Mouse (Mus musculus): ENCODE data around the gene Sephs2. TPM values are rescaled to one million over a fixed set of nuclear protein-coding genes. Genes with fewer than 3 reads are reported as not detected.

Gene Sephs2
- total and polyA plus RNA-seq, 2 experiments: 388 to 939 TPM

DNA sequence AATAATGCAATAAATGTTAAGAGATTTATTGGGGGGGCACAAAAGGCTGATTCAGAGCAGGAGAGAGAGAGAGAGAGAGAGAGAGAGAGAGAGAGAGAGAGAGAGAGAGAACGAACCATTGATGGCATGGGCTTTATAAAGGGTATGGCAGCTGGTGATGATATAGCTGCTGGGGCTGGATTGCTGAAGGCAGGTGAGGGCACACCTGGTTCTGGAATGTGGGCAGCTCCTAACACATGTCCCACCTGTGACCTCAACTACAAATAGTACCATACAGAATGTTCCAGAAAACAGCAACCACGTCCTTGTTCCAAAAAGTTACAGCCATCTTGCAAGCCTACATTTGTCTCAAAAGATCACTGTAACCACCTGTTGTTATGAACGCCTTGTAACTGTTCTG, 42.5 kb downstream of the Sephs2 start:
- Histone ChIP-seq H3K27ac (replicated peaks; ENCODE audit: insufficient read depth, low read depth, low read length) (no peak overlapping the region), H3K4me1 (ENCODE audit: control insufficient read depth, insufficient read depth, low read length) (peaks cover 9% of the 10 kb centered on the region; the same call in 1 of the 2 replicates)

DNA sequence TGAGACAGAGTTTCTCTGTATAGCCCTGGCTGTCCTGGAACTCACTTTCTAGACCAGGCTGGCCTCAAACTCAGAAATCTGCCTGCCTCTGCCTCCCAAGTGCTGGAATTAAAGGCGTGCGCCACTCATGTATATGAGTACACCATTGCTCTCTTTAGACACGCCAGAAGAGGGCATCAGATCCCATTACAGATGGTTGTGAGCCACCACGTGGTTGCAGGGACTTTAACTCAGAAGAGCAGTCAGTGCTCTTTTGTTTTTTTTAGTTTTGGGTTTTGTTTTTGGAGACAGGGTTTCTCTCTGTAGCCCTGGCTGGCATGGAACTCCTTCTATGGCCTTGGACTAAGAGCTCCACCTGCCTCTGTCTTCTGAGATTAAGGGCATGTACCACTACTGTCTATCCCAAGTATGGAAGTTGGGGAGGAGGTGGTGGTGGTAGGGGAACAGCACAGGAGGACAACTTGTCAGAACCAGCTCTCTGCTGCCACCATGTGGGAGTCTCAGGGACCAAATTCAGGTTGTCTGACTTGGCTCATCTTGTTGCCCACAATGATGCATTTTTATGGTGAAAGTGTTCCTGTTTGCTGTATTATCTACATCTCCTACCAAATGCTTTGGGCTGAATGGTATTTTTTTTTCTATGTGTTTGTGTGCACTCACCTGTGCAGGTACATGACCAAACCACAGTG, 45.1 kb downstream of the Sephs2 start:
- no peak overlapping the region for H3K4me3 ChIP-seq (ENCODE audit: insufficient read depth, low read depth, low read length)
- no peaks in the 10 kb centered on the region for H3K36me3 ChIP-seq (ENCODE audit: control insufficient read depth, insufficient read depth, low read length)
- H3K27me3 ChIP-seq (ENCODE audit: control insufficient read depth, insufficient read depth, low read length): no peaks in the 10 kb centered on the region
- peak; percentile 72 for DNase-seq (ENCODE audit: extremely low read depth, low read depth, low spot score)
- 53% methylated on average over 4 of the region's 4 CpGs for WGBS
- H3K27ac ChIP-seq (replicated peaks; ENCODE audit: insufficient read depth, low read depth, low read length): no peak overlapping the region
- H3K79me2 ChIP-seq (ENCODE audit: control insufficient read depth, insufficient read depth, low read length): peaks cover 4% of the 10 kb centered on the region; the same call in 1 of the 2 replicates
- no peak overlapping the region for H3K9ac ChIP-seq (ENCODE audit: low read depth, low read length)
- H3K4me1 ChIP-seq (ENCODE audit: control insufficient read depth, insufficient read depth, low read length): peaks cover 8% of the 10 kb centered on the region; the same call in 1 of the 2 replicates
- no peak for TF ChIP-seq POLR2A (IDR thresholded peaks at IDR 0.05; ENCODE audit: extremely low read depth, insufficient read depth, low read length)
- peak; percentile 87 for TF ChIP-seq CTCF (IDR thresholded peaks at IDR 0.05; ENCODE audit: low read depth, low read length)

More for the DNA sequence above, 42.5 kb downstream of the Sephs2 start:
- peaks cover 6% of the 10 kb centered on the region; the same call in 1 of the 2 replicates for H3K36me3 ChIP-seq (ENCODE audit: control insufficient read depth, insufficient read depth, low read length)
- no peak for TF ChIP-seq CTCF (IDR thresholded peaks at IDR 0.05; ENCODE audit: low read depth, low read length)
- peaks cover 4% of the 10 kb centered on the region; the same call in 1 of the 2 replicates for H3K79me2 ChIP-seq (ENCODE audit: control insufficient read depth, insufficient read depth, low read length)
- H3K9ac ChIP-seq (ENCODE audit: low read depth, low read length): no peak overlapping the region
- H3K27me3 ChIP-seq (ENCODE audit: control insufficient read depth, insufficient read depth, low read length): no peaks in the 10 kb centered on the region
- no peak overlapping the region for H3K4me3 ChIP-seq (ENCODE audit: insufficient read depth, low read depth, low read length)
- no peak for DNase-seq (ENCODE audit: extremely low read depth, low read depth, low spot score)
- 86% methylated on average over 3 of the region's 3 CpGs for WGBS

DNA sequence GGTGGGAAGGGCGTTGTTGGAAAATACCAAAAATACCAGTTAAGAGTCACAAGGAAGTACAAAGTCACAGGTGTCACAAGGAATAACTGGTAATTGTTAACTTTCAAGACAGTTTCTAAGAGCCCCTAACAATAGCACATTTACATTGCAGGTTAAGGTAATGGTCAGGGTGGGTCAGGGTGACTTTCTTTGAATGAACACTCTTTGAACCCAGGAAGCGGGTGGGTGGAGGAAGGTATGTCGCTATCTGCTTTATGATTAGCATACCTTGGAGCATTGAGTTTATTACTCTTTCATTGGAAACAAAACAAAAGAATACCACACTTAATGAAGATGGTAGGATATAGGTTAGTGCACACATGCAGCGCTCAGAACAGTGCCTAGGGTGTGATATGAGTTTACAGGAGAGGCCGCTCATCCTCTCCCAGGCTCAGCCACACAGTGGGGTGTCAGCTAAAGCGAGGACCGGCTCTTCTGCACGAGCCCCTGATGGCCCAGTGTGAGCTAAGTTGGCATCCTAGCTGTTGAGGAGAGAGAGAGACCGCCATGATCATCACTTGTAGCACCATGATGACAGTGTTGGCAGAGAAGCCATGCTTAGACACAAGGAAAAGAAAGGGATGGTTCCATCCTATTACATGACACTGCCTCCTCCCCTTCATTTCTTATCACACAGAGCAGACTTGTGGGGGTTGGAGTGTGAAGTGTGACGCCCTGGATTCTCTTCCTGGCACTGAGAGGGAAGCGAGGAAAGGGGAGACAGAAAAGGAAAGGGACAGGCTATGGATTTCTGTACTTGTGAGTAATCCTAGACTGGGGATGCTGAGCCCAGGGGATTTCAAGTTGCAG, 48.5 kb downstream of the Sephs2 start:
- H3K4me3 ChIP-seq (ENCODE audit: insufficient read depth, low read depth, low read length): no peak overlapping the region
- WGBS: 91% methylated on average over 11 of the region's 11 CpGs
- H3K27me3 ChIP-seq (ENCODE audit: control insufficient read depth, insufficient read depth, low read length): no peaks in the 10 kb centered on the region
- no peak overlapping the region for H3K27ac ChIP-seq (replicated peaks; ENCODE audit: insufficient read depth, low read depth, low read length)
- H3K79me2 ChIP-seq (ENCODE audit: control insufficient read depth, insufficient read depth, low read length): no peaks in the 10 kb centered on the region
- no peak overlapping the region for H3K9ac ChIP-seq (ENCODE audit: low read depth, low read length)
- H3K4me1 ChIP-seq (ENCODE audit: control insufficient read depth, insufficient read depth, low read length): no peaks in the 10 kb centered on the region
- no peak for DNase-seq (ENCODE audit: extremely low read depth, low read depth, low spot score)
- H3K36me3 ChIP-seq (ENCODE audit: control insufficient read depth, insufficient read depth, low read length): no peaks in the 10 kb centered on the region
- TF ChIP-seq POLR2A (IDR thresholded peaks at IDR 0.05; ENCODE audit: extremely low read depth, insufficient read depth, low read length): no peak
- no peak for TF ChIP-seq CTCF (IDR thresholded peaks at IDR 0.05; ENCODE audit: low read depth, low read length)

DNA sequence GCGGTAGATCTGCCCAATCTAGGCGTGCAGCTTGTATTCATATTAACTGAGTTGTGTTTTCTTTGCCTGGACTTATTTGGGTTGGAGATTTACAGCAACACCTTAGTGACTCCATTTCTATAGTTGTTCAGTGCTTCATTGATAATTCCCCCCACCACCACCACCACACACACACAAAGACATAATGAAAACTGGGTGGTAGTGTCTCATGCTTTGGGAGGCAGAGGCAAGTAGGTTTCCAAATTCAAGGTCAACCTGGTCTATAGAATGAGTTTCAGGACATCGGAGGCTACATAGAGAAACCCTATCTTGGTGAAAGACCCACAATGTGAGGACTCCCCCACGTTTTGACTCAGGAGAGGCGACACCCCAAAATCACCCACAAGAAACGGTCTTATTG, 49.2 kb downstream of the Sephs2 start:
- H3K4me1 ChIP-seq (ENCODE audit: control insufficient read depth, insufficient read depth, low read length): no peaks in the 10 kb centered on the region

DNA sequence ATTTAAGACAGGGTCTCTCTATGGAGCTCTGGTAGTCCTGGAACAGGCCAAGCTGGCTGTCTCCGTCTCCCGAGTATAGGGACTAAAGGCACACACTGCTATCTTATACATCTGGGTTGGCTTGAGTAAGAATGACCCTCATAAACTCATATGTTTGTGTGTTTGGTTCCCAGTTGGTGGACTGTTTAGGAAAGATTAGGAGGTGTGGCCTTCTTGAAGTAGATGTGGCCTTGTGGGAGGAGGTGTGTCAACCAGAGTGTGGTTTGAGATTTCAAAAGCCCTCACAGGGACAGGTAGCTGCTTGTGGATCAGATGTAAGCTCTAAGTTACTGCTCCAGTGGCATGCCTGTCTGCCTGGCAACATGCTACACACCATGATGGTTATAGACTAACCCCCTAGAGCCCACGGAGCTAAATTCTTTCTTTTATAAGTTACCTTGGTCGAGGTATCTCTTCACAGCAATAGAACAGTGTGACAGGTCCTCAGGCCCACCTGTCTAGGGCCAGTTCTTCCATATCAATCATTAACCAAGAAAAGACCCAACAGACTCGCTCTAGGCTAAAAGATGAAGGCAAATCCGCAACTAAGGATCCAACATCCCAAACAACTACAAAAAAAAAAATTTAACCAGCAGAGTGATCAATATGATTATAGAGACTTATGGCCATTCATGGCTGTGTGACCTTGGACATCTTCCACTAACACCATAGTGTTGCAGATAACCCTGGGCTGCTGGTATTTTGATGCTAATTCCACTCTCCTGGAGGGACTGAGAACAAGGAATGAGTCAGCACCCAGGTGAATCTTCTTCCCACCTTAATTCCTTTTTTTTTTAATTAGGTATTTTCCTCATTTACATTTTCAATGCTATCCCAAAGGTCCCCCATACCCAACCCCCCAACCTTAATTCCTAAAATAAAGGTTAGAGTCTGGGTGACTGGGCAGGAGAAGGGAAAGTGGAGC, 50.1 kb downstream of the Sephs2 start:
- Histone ChIP-seq H3K27me3 (ENCODE audit: control insufficient read depth, insufficient read depth, low read length) (no peaks in the 10 kb centered on the region), H3K27ac (replicated peaks; ENCODE audit: insufficient read depth, low read depth, low read length) (no peak overlapping the region), H3K79me2 (ENCODE audit: control insufficient read depth, insufficient read depth, low read length) (no peaks in the 10 kb centered on the region), H3K4me3 (ENCODE audit: insufficient read depth, low read depth, low read length) (no peak overlapping the region), H3K9ac (ENCODE audit: low read depth, low read length) (no peak overlapping the region), H3K4me1 (ENCODE audit: control insufficient read depth, insufficient read depth, low read length) (no peaks in the 10 kb centered on the region), H3K36me3 (ENCODE audit: control insufficient read depth, insufficient read depth, low read length) (no peaks in the 10 kb centered on the region)
- no peak for TF ChIP-seq POLR2A (IDR thresholded peaks at IDR 0.05; ENCODE audit: extremely low read depth, insufficient read depth, low read length)
- no peak for TF ChIP-seq CTCF (IDR thresholded peaks at IDR 0.05; ENCODE audit: low read depth, low read length)
- DNase-seq (ENCODE audit: extremely low read depth, low read depth, low spot score): no peak
- WGBS: 77% methylated on average over 6 of the region's 6 CpGs

More for the DNA sequence above, 49.2 kb downstream of the Sephs2 start:
- Histone ChIP-seq H3K27me3 (ENCODE audit: control insufficient read depth, insufficient read depth, low read length) (no peaks in the 10 kb centered on the region), H3K36me3 (ENCODE audit: control insufficient read depth, insufficient read depth, low read length) (no peaks in the 10 kb centered on the region), H3K9ac (ENCODE audit: low read depth, low read length) (no peak overlapping the region), H3K4me3 (ENCODE audit: insufficient read depth, low read depth, low read length) (no peak overlapping the region), H3K79me2 (ENCODE audit: control insufficient read depth, insufficient read depth, low read length) (no peaks in the 10 kb centered on the region), H3K27ac (replicated peaks; ENCODE audit: insufficient read depth, low read depth, low read length) (no peak overlapping the region)
- no peak for TF ChIP-seq CTCF (IDR thresholded peaks at IDR 0.05; ENCODE audit: low read depth, low read length)
- no peak for TF ChIP-seq POLR2A (IDR thresholded peaks at IDR 0.05; ENCODE audit: extremely low read depth, insufficient read depth, low read length)
- DNase-seq (ENCODE audit: extremely low read depth, low read depth, low spot score): no peak
- WGBS: 92% methylated on average over 6 of the region's 6 CpGs

All from liver, adult 2 months (tissue).